Mouse (Mus musculus): Measurements from ENCODE around the gene Crip2.

Gene Crip2

GRCm38 (mm10) chr12:113185442-113186291 lies 45.6 kb downstream of the Crip2 start, which contains the start of gene Tmem121:
Tmem121 (plus strand) TSS chr12:113185930.
- no peak for DNase-seq

DNA sequence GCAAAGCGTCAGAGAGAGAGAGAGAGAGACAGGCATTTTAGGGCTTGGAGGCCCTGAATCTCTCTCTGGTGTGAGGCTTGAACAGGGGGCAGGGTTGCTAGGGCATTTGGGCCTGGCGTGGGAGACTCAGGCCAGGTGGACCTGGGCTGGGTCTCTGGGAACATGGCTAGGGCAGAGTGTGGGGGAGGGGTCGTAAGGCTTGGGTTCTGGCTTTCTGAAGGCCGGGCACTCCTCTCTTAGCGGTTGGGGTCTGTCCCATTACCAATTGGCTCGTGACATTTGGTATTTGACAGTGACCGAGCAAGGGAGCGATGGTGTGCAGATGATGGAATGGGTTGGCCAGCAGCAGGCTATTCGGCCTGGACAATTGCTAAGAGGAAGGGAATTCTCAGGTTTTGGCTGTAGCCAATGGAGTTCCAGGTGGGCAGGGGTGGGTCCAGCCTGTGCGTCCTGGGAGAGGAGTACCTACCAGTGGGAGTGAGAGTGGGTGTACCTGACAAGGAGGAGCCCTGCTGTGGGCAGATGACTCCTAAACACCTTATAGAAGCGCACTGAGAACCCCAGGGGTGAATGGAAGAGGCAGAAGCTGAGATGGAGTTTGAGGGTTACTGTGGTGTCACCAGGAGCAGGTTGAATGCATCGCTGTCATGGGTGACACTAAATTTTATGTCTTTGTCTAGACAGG lies 46.4 kb downstream of the Crip2 start:
- no peak for DNase-seq

GRCm38 (mm10) chr12:113187011-113187375 lies 47.0 kb downstream of the Crip2 start:
- no peak for DNase-seq

- peak; percentile 62 to 72 for DNase-seq
Observed at GRCm38 (mm10) chr12:113187584-113188295, 47.7 kb downstream of the Crip2 start.

DNA sequence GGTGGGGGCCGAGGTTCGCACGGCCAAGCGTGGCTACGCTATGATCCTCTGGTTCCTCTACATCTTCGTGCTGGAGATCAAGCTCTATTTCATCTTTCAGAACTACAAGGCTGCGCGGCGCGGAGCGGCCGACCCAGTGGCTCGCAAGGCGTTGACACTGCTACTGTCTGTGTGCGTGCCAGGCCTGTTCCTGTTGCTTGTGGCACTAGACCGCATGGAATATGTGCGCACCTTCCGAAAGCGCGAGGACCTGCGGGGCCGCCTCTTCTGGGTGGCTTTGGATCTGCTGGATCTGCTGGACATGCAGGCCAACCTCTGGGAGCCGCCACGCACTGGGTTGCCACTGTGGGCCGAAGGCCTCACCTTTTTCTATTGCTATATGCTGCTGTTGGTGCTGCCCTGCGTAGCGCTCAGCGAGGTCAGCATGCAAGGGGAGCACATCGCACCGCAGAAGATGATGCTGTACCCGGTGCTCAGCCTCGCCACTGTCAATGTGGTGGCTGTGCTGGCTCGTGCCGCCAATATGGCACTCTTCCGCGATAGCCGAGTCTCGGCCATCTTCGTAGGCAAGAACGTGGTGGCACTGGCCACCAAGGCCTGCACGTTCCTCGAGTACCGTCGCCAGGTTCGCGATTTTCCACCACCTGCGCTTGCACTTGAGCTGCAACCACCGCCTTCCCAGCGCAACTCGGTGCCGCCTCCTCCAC lies 48.5 kb downstream of the Crip2 start:
- no peak for DNase-seq

DNA sequence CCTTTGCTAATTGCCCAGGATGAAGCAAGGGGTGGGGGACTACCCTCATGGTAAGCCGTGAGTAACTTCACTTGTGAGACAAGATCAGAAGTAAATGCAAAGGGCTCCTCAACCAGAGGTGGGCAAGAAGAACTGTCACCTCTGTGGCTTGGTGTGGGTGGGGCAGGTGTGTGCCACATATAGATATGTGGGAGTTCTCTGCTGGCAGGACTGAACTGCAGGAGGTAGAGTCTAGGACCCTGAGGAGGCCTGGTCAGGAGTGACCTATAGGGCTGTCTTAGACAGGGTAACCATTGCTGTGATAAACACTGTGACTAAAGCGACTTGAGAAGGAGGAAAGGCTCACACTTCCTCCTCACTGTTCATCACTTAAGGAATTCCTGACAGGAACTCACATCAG lies 53.4 kb downstream of the Crip2 start:
- no peak for DNase-seq

All from lung, adult 18-20 months (tissue).